Mouse (Mus musculus) kidney, embryonic 14.5 days (tissue): ENCODE results near the gene Ccl20. TPM values are rescaled to one million over a fixed set of nuclear protein-coding genes. Genes with fewer than 3 reads are reported as not detected.

Experiments
- ATAC-seq: fragments of 200-750 bp; cut with Nextera tagmentation; 2 replicates; pipeline ENCODE4 v1.8.0; 2017; ENCODE audit warnings: moderate number of reproducible peaks, mild to moderate bottlenecking, moderate TSS enrichment, moderate library complexity; ENCODE audit not compliant: low FRiP score, low TSS enrichment
- H3K27ac ChIP-seq: fragments of 300-500 bp; sonication (generic); 2 replicates; pipeline ENCODE4 v1.5.1; 2014; ENCODE audit warnings: low read depth, mild to moderate bottlenecking, low read length, moderate library complexity, mixed read lengths
- H3K27me3 ChIP-seq: fragments of 300-500 bp; sonication (generic); 2 replicates; pipeline ENCODE4 v1.6.1; 2014; ENCODE audit warnings: mild to moderate bottlenecking, low read length; ENCODE audit not compliant: control insufficient read depth, insufficient read depth
- H3K36me3 ChIP-seq: fragments of 300-500 bp; sonication (generic); 2 replicates; pipeline ENCODE4 v1.6.1; 2014; ENCODE audit warnings: low read length, mixed read lengths; ENCODE audit not compliant: control insufficient read depth, insufficient read depth
- H3K4me1 ChIP-seq: fragments of 300-500 bp; sonication (generic); 2 replicates; pipeline ENCODE4 v1.6.1; 2014; ENCODE audit warnings: low read length, mixed read lengths; ENCODE audit not compliant: control insufficient read depth, insufficient read depth
- H3K4me2 ChIP-seq: fragments of 300-500 bp; sonication (generic); replicated peaks from 2 replicates; pipeline ENCODE4 v1.6.1; 2014; ENCODE audit warnings: low read depth, mild to moderate bottlenecking, low read length
- H3K4me3 ChIP-seq: fragments of 300-500 bp; sonication (generic); 2 replicates; pipeline ENCODE4 v1.5.1; 2014; ENCODE audit warnings: mild to moderate bottlenecking, low read length
- H3K9ac ChIP-seq: fragments of 300-500 bp; sonication (generic); 2 replicates; pipeline ENCODE4 v1.6.1; 2014; ENCODE audit warnings: low read depth, mild to moderate bottlenecking, low read length, moderate library complexity
- H3K9me3 ChIP-seq: fragments of 300-500 bp; sonication (generic); 2 replicates; pipeline ENCODE4 v1.6.1; 2016; ENCODE audit warnings: low read length; ENCODE audit not compliant: control insufficient read depth
- WGBS: fragments of 180-500 bp; shearing (Covaris S2); extraction: QIAGEN DNeasy Blood & Tissue Kit; methylation state at CpG from one replicate; pipeline ENCODE4 v1.1.7; 2014; 5-methylcytosine and 5-hydroxymethylcytosine counted together
- polyA plus RNA-seq: library from polyadenylated mRNA; unstranded; fragments of >200 nt; fragmentation: Nextera tagmentation; extraction: Ambion mirVana; gene quantifications from 2 replicates; pipeline ENCODE4 v1.2.1, GENCODE M21; 2014

The Ccl20 gene
- polyA plus RNA-seq, 1 experiment from 2014 or later: 1.2 TPM

- Histone ChIP-seq H3K9me3 (no peaks in the 10 kb centered on the region), H3K36me3 (no peaks in the 10 kb centered on the region), H3K4me3 (no peak overlapping the region), H3K4me1 (0 out of 2 replicates have a peak, but pooled peaks cover 3% of the 10 kb centered on the region), H3K4me2 (no peak overlapping the region), H3K27ac (no peak overlapping the region), H3K9ac (no peak overlapping the region), H3K27me3 (no peaks in the 10 kb centered on the region)
- 76% methylated on average over 3 of the region's 3 CpGs for WGBS
- no peak for ATAC-seq
Observed at GRCm38 (mm10) chr1:83120312-83120711, 3.7 kb downstream of the Ccl20 start.

- no peaks in the 10 kb centered on the region for H3K36me3 ChIP-seq
- H3K9me3 ChIP-seq: no peaks in the 10 kb centered on the region
- no peaks in the 10 kb centered on the region for H3K27me3 ChIP-seq
- no peaks in the 10 kb centered on the region for H3K4me1 ChIP-seq
- H3K4me3 ChIP-seq: no peak overlapping the region
- WGBS: 92% methylated on average over 2 of the region's 2 CpGs
- no peak overlapping the region for H3K27ac ChIP-seq
- H3K9ac ChIP-seq: no peak overlapping the region
- ATAC-seq: no peak
- no peak overlapping the region for H3K4me2 ChIP-seq
Observed at GRCm38 (mm10) chr1:83123201-83123600, 6.6 kb downstream of the Ccl20 start.

GRCm38 (mm10) chr1:83135829-83136228 lies 19.3 kb downstream of the Ccl20 start:
- H3K4me2 ChIP-seq: no peak overlapping the region
- no peak overlapping the region for H3K27ac ChIP-seq
- H3K9me3 ChIP-seq: no peaks in the 10 kb centered on the region
- H3K27me3 ChIP-seq: no peaks in the 10 kb centered on the region
- H3K9ac ChIP-seq: no peak overlapping the region
- no peaks in the 10 kb centered on the region for H3K4me1 ChIP-seq
- ATAC-seq: no peak
- H3K4me3 ChIP-seq: no peak overlapping the region
- no peaks in the 10 kb centered on the region for H3K36me3 ChIP-seq
- 66% methylated on average over 7 of the region's 7 CpGs for WGBS

- H3K27me3 ChIP-seq: no peaks in the 10 kb centered on the region
- H3K4me2 ChIP-seq: no peak overlapping the region
- WGBS: 83% methylated on average over 8 of the region's 8 CpGs
- H3K9me3 ChIP-seq: no peaks in the 10 kb centered on the region
- no peaks in the 10 kb centered on the region for H3K4me1 ChIP-seq
- no peak overlapping the region for H3K9ac ChIP-seq
- H3K4me3 ChIP-seq: no peak overlapping the region
- ATAC-seq: no peak
- no peaks in the 10 kb centered on the region for H3K36me3 ChIP-seq
- no peak overlapping the region for H3K27ac ChIP-seq
Observed at GRCm38 (mm10) chr1:83137847-83138246, 21.3 kb downstream of the Ccl20 start.

GRCm38 (mm10) chr1:83138721-83139120 lies 22.2 kb downstream of the Ccl20 start:
- no peaks in the 10 kb centered on the region for H3K27me3 ChIP-seq
- H3K9ac ChIP-seq: no peak overlapping the region
- H3K4me2 ChIP-seq: no peak overlapping the region
- ATAC-seq: no peak
- WGBS: 92% methylated on average over 6 of the region's 6 CpGs
- no peak overlapping the region for H3K27ac ChIP-seq
- H3K9me3 ChIP-seq: no peaks in the 10 kb centered on the region
- H3K4me1 ChIP-seq: no peaks in the 10 kb centered on the region
- no peak overlapping the region for H3K4me3 ChIP-seq
- no peaks in the 10 kb centered on the region for H3K36me3 ChIP-seq

- Histone ChIP-seq H3K4me3 (no peak overlapping the region), H3K9ac (no peak overlapping the region), H3K4me1 (no peaks in the 10 kb centered on the region), H3K4me2 (no peak overlapping the region), H3K36me3 (no peaks in the 10 kb centered on the region), H3K9me3 (no peaks in the 10 kb centered on the region), H3K27me3 (no peaks in the 10 kb centered on the region), H3K27ac (no peak overlapping the region)
- 87% methylated on average over 8 of the region's 8 CpGs for WGBS
- no peak for ATAC-seq
Observed at GRCm38 (mm10) chr1:83141510-83141909, 24.9 kb downstream of the Ccl20 start.

- H3K9ac ChIP-seq: no peak overlapping the region
- no peak overlapping the region for H3K4me3 ChIP-seq
- no peaks in the 10 kb centered on the region for H3K36me3 ChIP-seq
- no peak overlapping the region for H3K27ac ChIP-seq
- no peaks in the 10 kb centered on the region for H3K27me3 ChIP-seq
- H3K9me3 ChIP-seq: no peaks in the 10 kb centered on the region
- WGBS: 83% methylated on average over 5 of the region's 5 CpGs
- no peaks in the 10 kb centered on the region for H3K4me1 ChIP-seq
- no peak overlapping the region for H3K4me2 ChIP-seq
- ATAC-seq: no peak
Observed at GRCm38 (mm10) chr1:83142055-83142454, 25.5 kb downstream of the Ccl20 start.

- no peak overlapping the region for H3K9ac ChIP-seq
- 93% methylated on average over 2 of the region's 2 CpGs for WGBS
- no peaks in the 10 kb centered on the region for H3K36me3 ChIP-seq
- H3K4me3 ChIP-seq: no peak overlapping the region
- no peaks in the 10 kb centered on the region for H3K4me1 ChIP-seq
- H3K27ac ChIP-seq: no peak overlapping the region
- H3K9me3 ChIP-seq: no peaks in the 10 kb centered on the region
- no peak for ATAC-seq
- no peaks in the 10 kb centered on the region for H3K27me3 ChIP-seq
- no peak overlapping the region for H3K4me2 ChIP-seq
Observed at GRCm38 (mm10) chr1:83146547-83146946, 30.0 kb downstream of the Ccl20 start.

- Histone ChIP-seq H3K36me3 (no peaks in the 10 kb centered on the region), H3K4me2 (no peak overlapping the region), H3K27me3 (no peaks in the 10 kb centered on the region), H3K9me3 (no peaks in the 10 kb centered on the region), H3K27ac (no peak overlapping the region), H3K4me3 (no peak overlapping the region), H3K9ac (no peak overlapping the region), H3K4me1 (no peaks in the 10 kb centered on the region)
- no peak for ATAC-seq
- WGBS: 75% methylated on average over 3 of the region's 3 CpGs
Observed at GRCm38 (mm10) chr1:83150227-83150626, 33.7 kb downstream of the Ccl20 start.

GRCm38 (mm10) chr1:83152961-83153360 lies 36.4 kb downstream of the Ccl20 start:
- H3K9ac ChIP-seq: no peak overlapping the region
- no peaks in the 10 kb centered on the region for H3K9me3 ChIP-seq
- H3K4me3 ChIP-seq: no peak overlapping the region
- ATAC-seq: no peak
- no peaks in the 10 kb centered on the region for H3K4me1 ChIP-seq
- WGBS: 85% methylated on average over 3 of the region's 3 CpGs
- no peak overlapping the region for H3K27ac ChIP-seq
- H3K4me2 ChIP-seq: no peak overlapping the region
- H3K36me3 ChIP-seq: no peaks in the 10 kb centered on the region
- no peaks in the 10 kb centered on the region for H3K27me3 ChIP-seq
